Mouse (Mus musculus) hindbrain, embryonic 11.5 days (tissue): ENCODE results near the gene Kptn. TPM values are rescaled to one million over a fixed set of nuclear protein-coding genes. Genes with fewer than 3 reads are reported as not detected.

Experiments
- ATAC-seq: fragments of 200-750 bp; cut with Nextera tagmentation; 2 replicates; pipeline ENCODE4 v1.8.0; 2017; ENCODE audit warnings: mild to moderate bottlenecking, moderate TSS enrichment, moderate library complexity; ENCODE audit not compliant: low FRiP score
- DNase-seq: peaks from one replicate; pipeline ENCODE4 v3.0.0-alpha.2; 2015; ENCODE audit warnings: low spot score
- H3K27ac ChIP-seq: fragments of 300-500 bp; sonication (generic); 2 replicates; pipeline ENCODE4 v1.5.1; 2014; ENCODE audit warnings: mild to moderate bottlenecking, low read depth, low read length
- H3K27me3 ChIP-seq: fragments of 300-500 bp; sonication (generic); 2 replicates; pipeline ENCODE4 v1.6.1; 2014; ENCODE audit warnings: mild to moderate bottlenecking, low read length, moderate library complexity, mixed read lengths; ENCODE audit not compliant: control insufficient read depth, insufficient read depth
- H3K36me3 ChIP-seq: fragments of 300-500 bp; sonication (generic); 2 replicates; pipeline ENCODE4 v1.6.1; 2014; ENCODE audit warnings: mild to moderate bottlenecking, low read length, moderate library complexity, mixed read lengths; ENCODE audit not compliant: control insufficient read depth, insufficient read depth
- H3K4me1 ChIP-seq: fragments of 300-500 bp; sonication (generic); replicated peaks from 2 replicates; pipeline ENCODE4 v1.6.1; 2014; ENCODE audit warnings: low read length, mixed read lengths; ENCODE audit not compliant: control insufficient read depth, insufficient read depth
- H3K4me2 ChIP-seq: fragments of 300-500 bp; sonication (generic); replicated peaks from 2 replicates; pipeline ENCODE4 v1.6.1; 2014; ENCODE audit warnings: mild to moderate bottlenecking, low read depth, low read length
- H3K4me3 ChIP-seq: fragments of 300-500 bp; sonication (generic); 2 replicates; pipeline ENCODE4 v1.5.1; 2014; ENCODE audit warnings: low read depth, low read length
- H3K9ac ChIP-seq: fragments of 300-500 bp; sonication (generic); 2 replicates; pipeline ENCODE4 v1.6.1; 2014; ENCODE audit warnings: low read depth, low read length
- H3K9me3 ChIP-seq: fragments of 300-500 bp; sonication (generic); 2 replicates; pipeline ENCODE4 v1.6.1; 2016; ENCODE audit warnings: low read length; ENCODE audit not compliant: control insufficient read depth
- WGBS: fragments of 180-500 bp; shearing (Covaris S2); extraction: QIAGEN DNeasy Blood & Tissue Kit; methylation state at CpG from one replicate; pipeline ENCODE4 v1.1.7; 2014; 5-methylcytosine and 5-hydroxymethylcytosine counted together
- polyA plus RNA-seq: library from polyadenylated mRNA; unstranded; fragments of >200 nt; fragmentation: Nextera tagmentation; extraction: Ambion mirVana; gene quantifications from 2 replicates; pipeline ENCODE4 v1.2.1, GENCODE M21; 2014

Gene Kptn
- polyA plus RNA-seq, result 21.7 and 23.1 TPM in 2 replicates

DNA sequence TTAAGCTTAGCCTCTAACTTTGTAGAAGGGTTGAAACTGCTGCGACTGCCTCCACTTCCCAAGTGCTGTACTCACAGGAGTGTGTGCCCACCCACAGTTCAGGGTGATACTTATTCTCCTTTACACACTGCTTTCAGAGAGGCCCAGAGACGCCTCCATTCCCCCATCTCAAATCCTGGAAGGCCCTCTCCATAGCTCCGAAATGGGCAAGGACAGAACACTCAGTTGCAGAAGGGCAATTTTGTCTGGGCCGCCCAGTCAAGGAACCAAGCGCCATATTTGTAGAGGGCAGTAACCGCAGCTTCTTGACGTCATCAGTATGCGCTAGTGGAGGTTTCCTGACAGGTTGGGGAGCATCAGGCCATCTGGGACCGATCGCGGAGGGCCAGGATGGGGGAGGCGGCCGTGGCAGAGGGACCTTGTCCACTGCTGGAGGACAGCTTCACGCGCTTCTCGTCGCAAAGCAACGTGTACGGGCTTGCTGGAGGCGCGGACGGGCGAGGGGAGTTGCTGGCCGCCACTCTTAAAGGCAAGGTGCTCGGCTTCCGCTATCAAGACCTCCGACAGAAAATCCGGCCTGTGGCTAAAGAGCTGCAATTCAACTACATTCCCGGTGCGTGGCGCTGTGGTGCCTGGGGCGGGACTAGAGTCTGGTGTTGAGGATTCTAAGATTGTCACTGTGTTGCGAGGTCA is at the start of gene Kptn:
Gene Kptn, plus strand, starts transcription at position 327 of the 693 bp plus-strand sequence.
- Histone ChIP-seq H3K4me1 (no peaks in the 10 kb centered on the region), H3K4me2 (peak within 1 kb of the TSS; percentile 40), H3K4me3 (peak within 1 kb of the TSS; percentile 70), H3K9ac (peak within 1 kb of the TSS; percentile 75), H3K27ac (peak within 1 kb of the TSS; percentile 86), H3K27me3 (no peaks in the 10 kb centered on the region), H3K9me3 (no peaks in the 10 kb centered on the region), H3K36me3 (peaks cover 7% of the 10 kb centered on the region; the same call in 1 of the 2 replicates)
- ATAC-seq, result peak; percentile 89
- WGBS, result 2% methylated on average over 33 of the region's 33 CpGs
- peak; percentile 96 for DNase-seq

- H3K4me3 ChIP-seq, result no peak overlapping the region
- DNase-seq, result no peak
- no peaks in the 10 kb centered on the region for H3K36me3 ChIP-seq
- H3K27ac ChIP-seq, result no peak overlapping the region
- H3K27me3 ChIP-seq, result no peaks in the 10 kb centered on the region
- no peaks in the 10 kb centered on the region for H3K4me1 ChIP-seq
- no peaks in the 10 kb centered on the region for H3K9me3 ChIP-seq
- no peak overlapping the region for H3K9ac ChIP-seq
- no peak for ATAC-seq
- no peak overlapping the region for H3K4me2 ChIP-seq
Measured at GRCm38 (mm10) chr7:16070846-16071245, 48.8 kb upstream of the Kptn start.

DNA sequence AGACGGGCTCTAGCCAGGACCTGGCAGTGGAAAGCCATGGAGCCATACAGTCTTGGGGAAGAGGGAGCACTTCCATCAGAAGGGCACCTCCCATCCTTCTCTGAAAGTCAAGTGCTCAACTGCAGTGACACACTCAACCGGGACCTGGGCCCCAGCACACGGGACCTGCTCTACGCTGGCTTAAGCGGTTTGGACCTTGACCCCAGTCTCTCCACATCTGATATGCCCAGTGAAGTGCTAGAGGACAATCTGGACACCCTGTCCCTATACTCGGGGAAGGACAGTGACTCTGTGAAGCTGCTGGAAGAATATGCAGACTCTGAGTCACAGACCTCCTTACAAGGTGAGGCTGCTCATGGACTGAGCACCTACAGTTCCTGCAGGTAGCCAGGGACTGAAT is 47.8 kb upstream of the Kptn start:
- no peak for DNase-seq
- no peaks in the 10 kb centered on the region for H3K36me3 ChIP-seq
- 87% methylated on average over 6 of the region's 6 CpGs for WGBS
- no peaks in the 10 kb centered on the region for H3K27me3 ChIP-seq
- H3K27ac ChIP-seq, result no peak overlapping the region
- no peak overlapping the region for H3K4me2 ChIP-seq
- H3K4me1 ChIP-seq, result no peaks in the 10 kb centered on the region
- no peak for ATAC-seq
- no peaks in the 10 kb centered on the region for H3K9me3 ChIP-seq
- no peak overlapping the region for H3K4me3 ChIP-seq
- H3K9ac ChIP-seq, result no peak overlapping the region

DNA sequence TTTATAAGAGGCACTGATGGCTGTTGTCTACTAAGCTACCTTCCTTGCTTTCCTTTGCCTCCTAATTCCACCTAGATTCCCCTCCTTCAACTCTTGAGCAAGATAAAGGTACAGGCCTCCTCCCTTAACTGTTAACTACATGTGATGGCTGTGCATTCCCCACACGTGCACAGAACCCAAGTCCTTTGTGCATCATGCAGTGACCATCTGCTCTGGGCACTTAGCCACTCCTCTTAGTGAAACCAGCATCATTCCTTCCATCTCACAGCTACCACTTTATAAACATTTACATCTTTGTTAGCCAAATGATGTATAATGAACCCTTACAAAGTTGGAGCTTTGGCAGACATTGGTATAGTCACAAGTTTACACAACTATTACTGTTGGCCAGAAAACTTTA is 39.7 kb upstream of the Kptn start:
- no peak overlapping the region for H3K4me2 ChIP-seq
- no peak overlapping the region for H3K27ac ChIP-seq
- ATAC-seq (no peak), DNase-seq (no peak)
- H3K4me3 ChIP-seq, result no peak overlapping the region
- no peaks in the 10 kb centered on the region for H3K4me1 ChIP-seq
- no peaks in the 10 kb centered on the region for H3K27me3 ChIP-seq
- WGBS, result 70% methylated on average over 1 of the region's 1 CpGs
- no peaks in the 10 kb centered on the region for H3K9me3 ChIP-seq
- no peak overlapping the region for H3K9ac ChIP-seq
- H3K36me3 ChIP-seq, result no peaks in the 10 kb centered on the region

- Histone ChIP-seq H3K4me1 (no peaks in the 10 kb centered on the region), H3K4me2 (no peak overlapping the region), H3K4me3 (no peak overlapping the region), H3K27me3 (no peaks in the 10 kb centered on the region), H3K36me3 (no peaks in the 10 kb centered on the region), H3K27ac (no peak overlapping the region), H3K9ac (no peak overlapping the region), H3K9me3 (no peaks in the 10 kb centered on the region)
- ATAC-seq (no peak), DNase-seq (no peak)
- WGBS, result 68% methylated on average over 4 of the region's 4 CpGs
Measured at GRCm38 (mm10) chr7:16080581-16080980, 39.1 kb upstream of the Kptn start.

DNA sequence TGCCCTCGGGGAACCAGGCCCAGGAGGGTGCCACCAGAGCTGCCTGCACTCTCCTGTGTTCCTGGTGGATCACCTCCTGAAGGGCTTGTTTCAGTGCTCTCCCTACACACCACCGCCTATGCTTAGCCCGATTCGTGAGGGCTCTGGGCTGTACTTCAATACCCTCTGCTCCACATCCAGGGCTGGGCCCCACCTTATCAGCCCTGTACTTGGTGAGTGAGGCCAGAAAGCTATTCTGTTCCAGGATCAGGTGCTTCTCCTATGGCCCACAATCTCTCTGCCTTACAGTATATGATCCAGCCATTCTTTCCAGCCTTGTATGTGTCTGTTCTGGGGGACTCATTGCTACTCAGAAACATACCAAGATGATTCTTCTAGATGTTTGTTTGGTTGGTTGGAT is 36.3 kb upstream of the Kptn start:
- no peak overlapping the region for H3K4me2 ChIP-seq
- WGBS, result 58% methylated on average over 4 of the region's 4 CpGs
- no peak overlapping the region for H3K9ac ChIP-seq
- no peaks in the 10 kb centered on the region for H3K4me1 ChIP-seq
- H3K27ac ChIP-seq, result no peak overlapping the region
- DNase-seq (no peak), ATAC-seq (no peak)
- no peak overlapping the region for H3K4me3 ChIP-seq
- H3K9me3 ChIP-seq, result no peaks in the 10 kb centered on the region
- no peaks in the 10 kb centered on the region for H3K36me3 ChIP-seq
- no peaks in the 10 kb centered on the region for H3K27me3 ChIP-seq

DNA sequence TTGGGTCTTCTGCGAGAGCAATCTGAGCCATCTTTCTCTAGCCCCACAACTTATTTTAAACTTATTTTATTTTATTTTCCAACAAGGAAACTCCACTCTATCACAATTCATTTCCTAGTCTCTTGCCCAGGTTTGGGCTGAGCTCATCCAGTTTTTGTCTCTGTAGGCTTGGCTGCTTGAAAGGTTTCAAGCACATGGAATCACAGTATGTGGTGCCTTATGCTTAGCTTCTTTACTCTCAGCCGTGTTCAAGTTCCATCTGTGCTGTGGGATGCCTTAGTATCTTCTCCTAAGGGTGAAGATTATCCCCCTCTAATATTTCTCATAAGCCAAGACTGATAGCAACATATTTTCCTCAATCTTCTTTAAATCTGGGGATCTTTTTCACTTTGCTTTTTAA is 32.1 kb upstream of the Kptn start:
- ATAC-seq, result no peak
- H3K4me2 ChIP-seq, result no peak overlapping the region
- H3K9ac ChIP-seq, result no peak overlapping the region
- no peak overlapping the region for H3K4me3 ChIP-seq
- no peaks in the 10 kb centered on the region for H3K9me3 ChIP-seq
- no peak overlapping the region for H3K27ac ChIP-seq
- 77% methylated on average over 2 of the region's 2 CpGs for WGBS
- no peak for DNase-seq
- no peaks in the 10 kb centered on the region for H3K36me3 ChIP-seq
- no peaks in the 10 kb centered on the region for H3K4me1 ChIP-seq
- H3K27me3 ChIP-seq, result no peaks in the 10 kb centered on the region

GRCm38 (mm10) chr7:16094592-16094991 is 25.1 kb upstream of the Kptn start:
- 65% methylated on average over 3 of the region's 3 CpGs for WGBS
- Histone ChIP-seq H3K4me1 (peaks cover 6% of the 10 kb centered on the region), H3K4me2 (no peak overlapping the region), H3K9ac (no peak overlapping the region), H3K4me3 (no peak overlapping the region), H3K36me3 (no peaks in the 10 kb centered on the region), H3K27ac (no peak overlapping the region), H3K27me3 (no peaks in the 10 kb centered on the region), H3K9me3 (no peaks in the 10 kb centered on the region)
- no peak for DNase-seq
- ATAC-seq, result no peak
